In genomic region chr12:100525939-100526338, GRCm38 (mm10) we compare ENCODE assay signal across 23 mouse cellular contexts. TPM values are rescaled to one million over a fixed set of nuclear protein-coding genes. Genes with fewer than 3 reads are reported as not detected.
DNase-seq lines count a peak whose midpoint lies in the region; ATAC-seq and TF ChIP-seq lines count a peak whose summit lies in the region.
"Had no signal": no experiment of that assay in that cellular context is flagged by ENCODE, and none has a peak within 500 bp of the region (broad histone marks: within the 10 kb centered on the region; RNA-seq: fewer than 3 reads in every experiment).

No protein-coding gene starts in this region.

- TF ChIP-seq CTCF in gastrocnemius, adult 2 months (IDR thresholded peaks at IDR 0.05): no peak

- H3K27ac ChIP-seq in gastrocnemius, adult 2 months: peak overlapping the region; percentile 89; the same call in 1 of the 2 replicates
- H3K27ac ChIP-seq: embryonic facial prominence, embryonic 10.5 days; heart, embryonic 10.5 days; intestine, embryonic 15.5 days; liver, embryonic 13.5 days; midbrain, embryonic 10.5 days had no signal

- ATAC-seq in megakaryocyte progenitor cell, adult 5-6 weeks (replicated peaks; ENCODE audit: poor library complexity): no peak
- ATAC-seq: CD4-positive, CD25-positive, alpha-beta regulatory T cell, adult 4 months; forebrain, postnatal 0 days; hindbrain, embryonic 16.5 days; intestine, embryonic 15.5 days; midbrain, embryonic 16.5 days; Patski had no signal

- no peak overlapping the region for H3K4me3 ChIP-seq in gastrocnemius, adult 2 months
- H3K4me3 ChIP-seq: embryonic facial prominence, embryonic 10.5 days; heart, embryonic 10.5 days; intestine, embryonic 15.5 days; layer of hippocampus, adult 2 months; liver, embryonic 13.5 days; midbrain, embryonic 10.5 days had no signal

- DNase-seq in gastrocnemius, adult 2 months: no peak
- no peak for DNase-seq in gastrocnemius, adult 8-10 months (ENCODE audit: low spot score in 2 of 2)
- DNase-seq in 3134 (ENCODE audit: extremely low read depth, insufficient read length, low spot score): peak; percentile 23
- peak; percentile 93 for DNase-seq in 416B (ENCODE audit: low read depth)
- DNase-seq in adrenal gland, postnatal 36 days: peak; percentile 66 to 75
- DNase-seq in frontal cortex, postnatal 36 days (ENCODE audit: low spot score in 2 of 2): no peak
- DNase-seq: cerebellum, adult 8-10 months; forebrain, postnatal 0 days; kidney, postnatal 25 days; liver, embryonic 13.5 days; lung, embryonic 14.5 days; thymus, adult 18-20 months; thymus, postnatal 4 days had no signal

- intact Hi-C loops in gastrocnemius, adult 2 months (cut with DNase I): no loop called here

RNA-seq across cellular contexts. Expression of gene Ttc7b, which starts 5.3 kb away (rescaled TPM):
- 100 to 1,000 TPM; 147 to 160 TPM for total RNA-seq in gastrocnemius, adult 2 months (2021)
- total RNA-seq in gastrocnemius, adult 8-10 months (2022): 100 to 1,000 TPM; 134 to 191 (median 150) TPM
- 10 to 100 TPM; 75.9 to 82.8 TPM for total RNA-seq in adrenal gland, postnatal 36 days (2021)
- 24.3 and 28.8 TPM in 2 replicates for total RNA-seq in megakaryocyte progenitor cell, adult 5-6 weeks (2015)
- total RNA-seq in megakaryocyte progenitor cell, adult 5-6 weeks (2017): 13.3 and 16.5 TPM in 2 replicates

Comparison
In these comparisons a context has a peak if more than half of its experiments do, and no peak if none do; other contexts are left out.
1. DNase-seq: peak in 3134 (single experiment), 416B (single experiment) and adrenal gland, postnatal 36 days (2 of 2); none in gastrocnemius, adult 2 months (single experiment), gastrocnemius, adult 8-10 months (0 of 2) and frontal cortex, postnatal 36 days (0 of 2).